Mouse (Mus musculus) kidney, adult 9 months (tissue): Measurements from ENCODE around the gene Dynlrb1.

Source experiments
- DNase-seq: peaks from one replicate; pipeline ENCODE4 v3.0.0; 2022

Dynlrb1 gene

DNA sequence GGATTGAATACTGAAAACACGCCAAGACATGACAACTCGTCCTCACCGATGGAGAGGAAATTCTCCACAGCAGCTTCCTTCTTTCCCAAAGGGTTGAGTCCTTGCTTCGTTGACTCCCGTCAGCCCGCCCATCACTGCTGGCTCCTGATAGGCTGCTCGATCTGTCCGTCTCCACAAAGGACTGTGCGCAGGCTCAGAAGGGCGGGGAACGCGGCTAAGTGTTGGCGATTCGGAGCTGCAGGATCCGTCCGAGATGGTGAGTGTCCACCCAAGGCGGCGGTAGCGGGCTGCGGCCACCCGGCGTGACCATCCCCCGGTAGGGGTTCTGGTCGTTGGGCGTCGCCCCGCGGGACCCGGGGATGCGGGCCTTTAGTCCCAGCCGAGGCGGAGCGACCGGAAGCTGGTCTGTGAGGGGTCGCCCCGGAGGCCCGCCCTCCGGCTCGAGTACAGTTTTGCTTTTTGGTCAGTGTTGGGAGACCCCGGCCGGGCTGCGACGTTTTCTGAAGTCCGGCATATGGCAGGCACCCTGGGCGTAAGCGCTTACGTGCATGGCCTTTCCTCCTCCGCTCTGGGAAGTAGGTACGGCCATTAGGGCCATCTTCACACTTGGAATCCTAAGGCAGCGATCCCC, at the start of gene Dynlrb1:
TSS of gene Dynlrb1 (plus strand) at position 172 of the 631 bp plus-strand sequence.
- DNase-seq = peak; percentile 99

DNA sequence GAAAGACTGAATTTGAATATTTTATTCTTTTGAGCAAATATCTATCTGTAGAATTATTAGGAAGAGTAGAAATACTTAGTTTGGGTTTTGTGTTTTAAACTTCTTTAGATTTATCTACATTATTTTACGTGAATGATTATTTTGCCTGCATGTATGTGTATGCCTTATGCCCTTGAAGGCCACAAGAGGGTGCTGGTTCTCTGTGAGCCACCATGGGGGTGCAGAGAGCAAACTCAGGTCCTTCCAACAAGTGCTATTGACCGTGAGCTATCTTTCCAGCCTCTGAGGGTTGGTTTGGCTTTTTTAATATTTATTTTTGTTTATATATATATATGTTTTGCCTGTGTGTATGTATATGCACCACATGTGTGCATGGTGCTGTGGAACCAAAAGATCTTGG, 28.9 kb upstream of the Dynlrb1 start:
- DNase-seq = peak; percentile 32

DNA sequence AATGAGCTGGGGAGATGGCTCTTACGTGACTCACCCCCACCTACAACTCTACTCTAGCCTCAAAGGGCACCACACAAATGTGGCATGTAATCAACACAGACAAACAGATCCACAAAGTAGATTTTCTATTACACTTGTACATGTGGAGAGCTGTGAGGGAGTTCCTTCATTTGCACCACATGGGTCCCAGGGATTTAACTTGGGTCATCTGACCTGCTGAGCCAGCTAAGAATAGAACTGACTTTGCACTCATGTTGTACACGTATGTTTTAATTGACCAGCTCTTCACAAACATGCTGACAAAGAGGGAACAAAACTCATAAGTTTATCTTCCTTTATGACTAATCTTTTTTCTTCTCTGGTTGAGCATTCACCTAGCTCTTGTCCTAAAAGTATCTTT, 13.2 kb upstream of the Dynlrb1 start:
- DNase-seq = no peak

DNA sequence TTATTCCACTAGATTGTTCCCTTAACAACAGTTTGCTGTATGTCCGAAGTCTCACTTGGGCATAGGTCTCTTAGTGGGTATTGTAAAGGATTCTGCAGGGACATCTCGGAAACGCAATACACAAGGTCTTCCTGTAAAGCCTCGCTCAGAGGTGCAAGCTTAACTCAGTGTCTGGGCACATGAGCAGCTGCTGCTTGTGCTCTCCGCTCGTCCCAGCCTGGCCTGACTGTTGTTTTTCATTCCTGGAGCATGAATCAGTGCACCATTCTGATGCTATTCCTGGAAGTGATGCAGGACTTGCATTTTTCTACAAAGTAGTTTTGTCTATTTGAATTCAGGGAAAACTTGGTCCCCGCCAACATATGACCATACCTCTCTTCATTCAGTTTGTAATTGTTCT, 11.6 kb upstream of the Dynlrb1 start:
- no peak for DNase-seq

DNA sequence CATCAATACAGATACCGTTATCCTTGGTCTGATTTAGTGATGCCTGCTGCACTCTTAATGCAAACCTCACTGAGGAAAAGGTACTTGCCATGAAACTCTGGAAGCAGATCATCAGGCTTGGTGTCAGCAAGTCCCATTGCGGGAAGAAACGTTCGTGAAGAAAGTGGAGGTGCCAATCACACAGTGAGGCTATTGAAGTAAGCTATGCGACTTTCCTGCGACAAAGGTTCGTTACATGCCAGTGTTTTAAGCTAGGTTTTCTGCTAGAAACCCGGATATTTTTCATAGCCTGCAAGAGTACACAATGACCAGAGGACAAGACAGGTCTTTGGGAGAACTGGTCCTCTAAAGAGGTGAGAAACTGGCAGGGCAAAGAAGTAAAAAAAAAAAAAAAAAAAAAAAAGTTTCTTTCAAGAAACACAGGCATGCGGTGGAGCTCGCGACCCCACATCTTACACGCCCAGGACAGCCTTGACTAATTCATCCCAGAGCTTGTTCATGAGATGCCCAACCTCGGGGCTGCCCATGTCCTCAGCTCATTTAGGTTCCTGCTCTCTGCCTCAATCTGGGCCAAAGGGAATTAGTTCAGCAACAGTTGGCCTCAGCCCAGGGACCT, 479 bp upstream of the Dynlrb1 start:
- no peak for DNase-seq

DNA sequence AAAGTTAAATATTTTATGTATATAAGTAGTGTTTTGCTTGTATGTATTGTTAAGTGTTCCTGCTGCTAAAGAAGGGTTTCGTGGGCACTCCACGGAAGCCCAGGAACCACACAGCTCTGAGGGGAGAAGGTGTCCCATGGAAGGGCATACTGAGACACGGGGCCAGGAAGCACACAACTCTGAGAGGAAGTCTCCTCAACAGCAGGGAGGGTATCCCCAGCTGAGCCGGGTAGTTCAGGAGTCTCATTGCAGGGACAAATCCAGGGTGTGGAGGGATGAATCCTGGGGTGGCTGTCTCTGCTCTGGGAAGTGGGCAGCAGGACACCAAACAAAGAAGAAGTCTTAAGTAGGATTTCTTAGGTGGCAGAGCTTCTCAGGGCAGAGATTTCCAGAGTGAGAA, 943 bp downstream of the Dynlrb1 start:
- DNase-seq = no peak

DNA sequence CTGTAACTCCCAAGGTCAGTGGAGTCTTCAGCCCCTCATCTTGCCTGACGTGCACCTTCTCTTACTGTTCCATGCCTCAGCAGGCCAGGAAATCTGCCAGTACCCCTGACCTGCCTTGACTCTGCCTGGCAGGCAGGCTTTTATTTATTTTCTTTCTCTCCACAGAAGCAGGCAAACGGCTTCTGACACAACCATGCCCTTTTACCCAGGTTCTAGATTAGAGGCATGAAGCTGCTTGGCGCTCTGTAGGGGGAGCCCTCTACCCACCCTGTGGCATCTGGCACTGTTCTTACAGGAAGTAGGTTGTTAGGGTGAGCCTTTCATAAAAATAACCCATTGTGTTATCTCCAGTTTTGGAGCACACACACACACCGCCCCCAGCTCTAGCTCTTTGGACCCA, 4.6 kb downstream of the Dynlrb1 start:
- peak; percentile 43 for DNase-seq

DNA sequence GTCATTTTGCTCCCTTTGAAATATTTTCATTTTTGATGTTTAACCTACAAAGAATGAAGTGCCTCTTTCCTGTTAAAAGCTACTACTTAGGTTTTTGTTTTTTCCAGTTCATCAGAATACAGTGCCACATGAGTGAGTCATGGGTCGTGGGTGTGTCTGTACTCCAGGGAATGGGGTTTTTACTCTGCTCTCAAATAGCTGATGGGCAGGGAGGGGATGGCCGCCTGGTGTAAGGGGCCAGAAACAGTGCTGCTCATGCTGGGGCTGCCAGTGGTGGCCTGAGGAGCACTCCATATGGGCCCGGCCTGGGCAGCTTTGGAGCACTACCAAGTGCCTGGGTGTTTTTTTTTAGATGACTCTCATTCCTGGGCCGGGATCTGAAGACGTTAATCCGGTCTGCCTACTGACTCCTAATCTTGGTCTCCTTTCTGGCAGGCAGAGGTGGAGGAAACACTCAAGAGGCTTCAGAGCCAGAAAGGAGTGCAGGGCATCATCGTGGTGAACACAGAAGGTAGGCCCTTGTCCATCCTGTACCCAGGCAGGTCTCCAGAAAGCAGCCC, 6.0 kb downstream of the Dynlrb1 start:
- no peak for DNase-seq

DNA sequence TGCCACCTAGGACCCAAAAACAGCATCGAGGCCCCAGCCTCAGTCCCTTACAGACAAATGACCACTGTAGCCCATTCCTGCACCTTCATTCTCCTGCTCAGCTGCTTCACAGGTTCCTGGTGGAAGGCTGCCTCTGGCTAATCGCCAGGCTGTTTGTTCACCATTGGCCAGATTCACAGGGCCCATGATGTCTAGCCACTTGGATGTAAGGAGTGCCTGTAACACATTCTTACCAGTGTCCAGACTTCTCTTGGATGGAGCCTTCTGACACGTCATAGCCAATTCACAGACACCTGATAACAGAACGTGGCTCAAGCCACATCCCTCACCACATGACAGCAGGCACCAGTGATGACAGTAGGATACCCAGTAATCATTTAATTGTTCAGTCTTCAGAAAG, 9.9 kb downstream of the Dynlrb1 start:
- no peak for DNase-seq

DNA sequence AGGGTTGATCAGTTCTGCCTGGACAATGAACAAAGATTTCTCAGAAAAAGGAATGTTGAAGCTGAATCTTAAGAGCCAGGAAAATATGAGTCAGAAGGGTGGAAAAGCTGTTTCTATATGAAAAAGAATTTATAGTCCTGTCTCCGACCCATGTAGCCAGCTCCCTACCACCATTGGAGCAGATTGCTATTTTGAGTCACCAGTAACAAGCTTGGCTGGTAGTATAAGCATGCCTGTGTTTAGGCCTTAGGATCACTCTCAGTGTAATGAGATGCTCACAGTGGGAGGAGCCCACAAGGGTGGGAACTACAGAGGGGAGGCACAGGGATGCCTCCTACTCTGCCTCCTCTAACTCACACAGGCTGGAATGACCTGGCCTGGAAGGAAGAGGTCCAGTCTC, 11.9 kb downstream of the Dynlrb1 start:
- no peak for DNase-seq

DNA sequence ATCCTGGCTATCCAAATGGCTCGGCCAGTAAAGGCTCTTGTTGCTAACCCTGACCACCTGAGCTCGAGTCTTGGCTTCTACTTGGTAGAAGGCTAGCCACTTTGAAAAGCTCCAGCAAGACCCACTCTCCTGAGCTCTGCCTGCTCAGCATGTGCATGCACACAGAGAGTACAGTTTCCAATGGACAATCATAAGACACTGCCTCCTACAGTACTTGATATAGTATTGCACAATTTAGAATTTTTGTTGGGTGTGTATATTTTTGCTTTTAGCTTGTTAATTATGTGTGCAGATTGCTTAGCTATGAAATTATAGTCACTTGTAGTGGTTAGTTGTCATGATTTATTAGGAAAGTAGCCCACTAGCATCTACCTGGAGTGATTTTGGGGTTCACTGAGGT, 12.4 kb downstream of the Dynlrb1 start:
- DNase-seq = no peak

DNA sequence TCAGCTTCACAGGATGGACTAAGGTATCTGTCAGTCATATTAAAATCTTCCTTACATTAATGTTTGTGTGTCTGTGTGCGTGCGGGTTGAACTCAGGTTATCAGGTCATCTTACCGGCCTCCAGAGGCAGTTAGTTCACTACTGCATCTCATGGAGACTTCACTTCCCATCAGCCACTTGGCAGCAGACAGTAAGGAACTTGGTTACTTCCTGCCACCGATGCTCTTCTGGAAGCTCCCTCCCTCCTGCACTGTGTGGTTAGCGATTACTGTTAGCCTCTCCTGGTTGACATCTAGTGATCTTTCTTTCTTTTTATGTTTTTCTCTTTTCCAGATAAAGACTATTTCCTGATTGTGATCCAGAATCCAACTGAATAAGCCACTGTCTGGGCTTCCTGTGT, 13.3 kb downstream of the Dynlrb1 start:
- no peak for DNase-seq

DNA sequence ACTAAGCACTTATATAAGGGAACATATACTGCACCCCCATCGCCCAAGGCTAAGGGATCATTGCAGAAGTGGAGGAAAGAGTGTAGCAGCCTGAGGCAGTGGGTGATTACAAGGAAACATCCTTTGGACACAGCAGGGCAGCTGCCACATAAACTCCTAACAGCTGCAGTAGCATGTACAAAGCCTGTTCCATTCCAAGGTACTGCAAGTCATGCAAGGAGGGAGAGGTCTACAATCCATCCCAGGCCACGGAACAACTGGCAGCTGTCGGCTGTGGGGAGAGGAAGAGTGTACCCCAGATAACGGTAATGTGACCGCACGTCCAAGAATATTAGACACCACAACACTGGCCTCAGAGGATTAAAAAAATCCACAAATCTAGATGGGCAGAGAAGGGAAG, 29.2 kb downstream of the Dynlrb1 start:
- no peak for DNase-seq

DNA sequence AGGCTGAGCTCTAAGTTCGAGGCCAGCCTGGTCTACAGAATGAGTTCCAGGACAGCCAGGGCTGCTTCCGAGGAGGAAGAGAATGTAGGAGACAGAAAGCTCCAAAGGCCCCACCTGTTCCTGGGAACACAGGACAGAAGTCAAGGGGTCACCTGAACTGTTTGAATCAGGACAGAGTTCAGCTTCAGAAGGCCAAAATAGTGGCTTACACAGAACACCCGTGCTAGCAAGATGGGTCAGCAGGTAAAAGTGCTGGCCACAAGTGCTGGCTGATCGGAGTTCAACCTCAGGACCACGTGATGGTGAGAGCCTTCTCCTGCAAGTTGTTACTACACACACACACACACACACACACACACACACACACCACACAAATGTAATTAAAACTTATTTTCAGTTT, 30.6 kb downstream of the Dynlrb1 start:
- peak; percentile 74 for DNase-seq

DNA sequence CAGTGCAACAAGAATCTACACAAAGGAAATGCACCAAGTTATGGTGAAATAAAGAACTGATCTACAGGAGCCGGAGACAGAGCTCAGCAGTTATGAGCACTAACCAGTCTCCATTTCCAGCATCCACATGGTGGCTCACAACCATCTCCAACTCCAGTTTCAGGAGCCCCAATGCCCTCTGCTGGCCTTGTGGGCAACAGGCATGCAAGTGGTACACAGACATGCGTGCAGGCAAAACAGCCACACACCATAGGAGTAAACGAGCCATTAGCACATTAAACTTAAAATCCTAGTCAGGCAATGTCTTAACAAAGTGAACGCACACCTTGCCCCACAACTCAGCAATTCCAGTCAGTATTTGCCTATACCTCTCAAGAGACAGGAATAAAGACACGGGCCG, 35.6 kb downstream of the Dynlrb1 start:
- DNase-seq = no peak

DNA sequence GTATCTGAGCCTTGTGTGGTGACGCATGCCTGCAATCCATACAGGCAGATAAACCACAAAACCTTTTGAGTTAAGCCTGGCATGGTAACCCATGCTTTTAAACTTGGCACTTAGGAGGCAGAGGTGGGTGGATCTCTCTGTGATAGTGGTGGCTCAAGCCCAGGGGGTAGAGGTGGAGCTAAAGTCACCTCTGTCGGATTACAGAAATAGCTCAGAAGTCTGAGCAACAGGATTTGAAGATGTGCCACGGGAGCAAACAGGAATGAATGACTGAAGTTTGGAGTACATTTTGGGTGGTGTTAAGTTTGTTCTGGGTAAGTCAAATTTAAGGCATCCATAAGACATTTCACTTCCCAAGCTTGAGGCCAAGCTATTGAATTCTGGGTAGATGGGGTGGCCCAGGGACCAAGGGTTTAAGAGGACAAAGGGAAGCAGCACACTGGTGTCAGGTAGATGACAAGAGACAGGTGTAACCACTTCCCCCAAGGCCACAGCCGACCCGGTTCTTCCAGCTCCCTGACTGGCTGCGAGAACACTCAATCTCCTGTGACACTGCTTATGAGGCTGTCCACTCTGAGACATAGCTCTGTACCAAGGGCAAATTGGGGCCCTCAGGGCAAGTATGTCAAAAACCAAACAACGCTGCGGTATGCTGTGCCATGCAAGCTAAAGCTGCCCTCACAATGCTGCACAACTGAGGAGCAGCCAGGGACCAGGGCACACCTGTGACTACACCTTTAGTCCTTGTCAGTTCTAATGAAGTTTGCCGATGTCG, 36.2 kb downstream of the Dynlrb1 start:
- no peak for DNase-seq

DNA sequence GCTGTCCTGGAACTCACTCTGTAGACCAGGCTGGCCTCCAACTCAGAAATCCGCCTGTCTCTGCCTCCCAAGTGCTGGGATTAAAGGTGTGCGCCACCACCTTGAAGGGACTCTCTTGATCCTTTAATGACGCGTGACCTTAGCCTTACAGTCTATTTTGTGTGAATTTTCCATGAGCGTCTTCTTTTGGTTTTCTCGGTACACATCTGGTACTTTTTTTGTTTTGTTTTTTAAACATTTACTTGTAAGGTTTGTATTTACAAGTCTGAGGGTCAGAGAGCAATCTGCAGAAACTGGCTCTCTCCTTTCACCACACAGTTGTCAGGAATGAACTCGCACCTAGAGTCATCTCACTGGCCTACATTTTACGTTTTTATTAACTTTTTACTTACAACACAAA, 37.3 kb downstream of the Dynlrb1 start:
- peak; percentile 53 for DNase-seq

DNA sequence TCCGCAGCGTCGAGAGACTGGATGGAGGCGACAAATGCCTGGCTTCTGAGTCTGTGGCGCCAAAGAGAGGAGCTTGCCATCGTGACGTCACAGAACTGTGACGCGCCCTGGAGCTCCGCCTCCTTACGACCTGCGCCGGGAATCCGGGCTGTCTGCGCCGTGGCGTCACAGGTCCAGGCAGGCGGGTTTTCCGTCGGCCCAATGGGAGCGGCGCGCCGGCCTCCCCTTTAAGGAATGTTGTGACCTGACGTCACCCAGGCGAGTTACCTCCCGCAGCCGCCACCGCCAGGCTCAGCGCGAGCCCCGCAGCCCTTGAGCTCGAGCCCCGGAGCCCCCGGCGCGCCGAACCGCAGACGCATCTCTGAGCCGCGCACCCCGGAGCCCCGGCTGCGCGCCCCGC, 39.9 kb downstream of the Dynlrb1 start, which contains the start of gene Map1lc3a:
TSS of gene Map1lc3a (plus strand) at position 103 of the 400 bp plus-strand sequence.
- peak; percentile 98 for DNase-seq

DNA sequence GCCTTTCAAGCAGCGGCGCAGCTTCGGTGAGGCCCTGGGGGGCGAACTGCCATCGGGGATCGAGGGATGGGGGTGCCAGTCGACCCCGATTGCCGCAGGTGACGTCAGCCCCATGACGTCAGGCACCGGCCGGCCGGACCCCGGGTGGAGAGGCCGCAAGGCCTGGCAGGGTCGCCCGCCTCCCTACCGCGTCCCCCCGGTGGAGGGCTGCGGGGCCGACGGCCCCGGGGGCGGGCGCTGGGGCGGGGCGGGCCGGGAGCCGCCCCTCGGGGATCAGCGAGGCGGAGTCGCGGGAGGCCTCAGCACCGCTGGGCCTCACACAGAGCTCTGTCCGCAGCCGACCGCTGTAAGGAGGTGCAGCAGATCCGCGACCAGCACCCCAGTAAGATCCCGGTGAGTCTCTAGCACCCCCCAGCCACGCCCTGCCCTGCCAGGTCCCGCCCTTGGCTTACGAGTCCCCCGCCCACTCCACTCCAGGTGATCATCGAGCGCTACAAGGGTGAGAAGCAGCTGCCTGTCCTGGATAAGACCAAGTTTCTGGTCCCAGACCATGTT, 40.4 kb downstream of the Dynlrb1 start:
- peak; percentile 71 for DNase-seq

DNA sequence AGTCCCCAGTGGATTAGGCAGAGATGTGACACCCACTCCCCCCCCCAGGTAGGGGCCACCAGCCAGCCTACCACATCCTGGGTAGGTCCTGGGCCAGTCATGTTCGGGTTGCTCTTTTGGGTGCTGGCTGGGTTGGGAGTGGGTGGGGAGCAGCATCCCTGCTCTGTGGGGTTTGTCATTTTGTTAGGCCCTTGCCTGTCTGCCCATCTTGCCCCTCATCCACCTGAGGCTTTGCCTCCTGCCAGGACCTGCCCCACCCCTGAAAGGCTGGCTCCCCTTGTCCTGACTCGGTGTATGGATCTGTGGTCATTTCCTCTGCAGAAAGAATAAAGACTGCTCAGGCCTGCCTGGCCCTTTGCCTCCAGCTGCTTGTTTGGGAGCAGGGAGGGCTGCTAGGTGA, 41.4 kb downstream of the Dynlrb1 start:
- no peak for DNase-seq

DNA sequence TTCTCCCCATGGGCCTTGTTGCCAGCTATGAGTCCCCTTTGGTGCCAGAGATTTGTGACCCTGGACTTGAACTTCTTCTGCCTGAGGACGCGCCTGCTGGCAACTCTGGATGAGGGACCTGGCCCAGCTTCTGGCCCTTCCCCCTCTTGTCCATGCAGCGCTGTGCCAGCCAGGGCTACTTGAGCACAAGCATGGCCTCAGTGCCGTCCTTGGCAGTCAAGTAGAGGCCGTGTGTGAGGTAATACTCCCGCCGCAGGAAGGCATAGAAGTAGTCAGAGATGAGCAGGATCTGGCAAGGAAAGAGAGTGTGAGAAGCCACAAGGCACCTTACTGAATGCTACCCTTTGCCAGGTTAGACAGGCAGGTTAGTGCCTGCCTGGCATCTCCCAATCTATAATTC, 42.0 kb downstream of the Dynlrb1 start:
- DNase-seq = no peak

DNA sequence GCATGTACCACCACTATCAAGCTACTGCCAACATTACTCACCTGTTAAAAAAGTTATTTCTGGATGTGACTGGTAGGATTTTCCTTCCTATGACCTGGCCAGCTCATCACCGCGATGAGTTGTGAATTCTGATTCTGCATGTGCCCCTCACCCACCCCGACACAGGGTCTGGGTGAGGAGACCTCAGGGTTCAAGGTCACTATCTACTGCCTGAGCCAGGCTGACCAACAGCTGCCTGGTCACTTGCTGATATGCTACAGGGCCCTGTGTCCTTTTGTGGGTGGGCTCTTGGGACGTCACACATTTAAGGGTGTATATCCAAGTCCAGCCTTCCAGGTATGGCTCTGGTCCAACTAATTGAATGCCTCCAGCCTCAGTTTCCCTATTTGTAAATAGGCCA, 42.8 kb downstream of the Dynlrb1 start:
- DNase-seq = no peak

DNA sequence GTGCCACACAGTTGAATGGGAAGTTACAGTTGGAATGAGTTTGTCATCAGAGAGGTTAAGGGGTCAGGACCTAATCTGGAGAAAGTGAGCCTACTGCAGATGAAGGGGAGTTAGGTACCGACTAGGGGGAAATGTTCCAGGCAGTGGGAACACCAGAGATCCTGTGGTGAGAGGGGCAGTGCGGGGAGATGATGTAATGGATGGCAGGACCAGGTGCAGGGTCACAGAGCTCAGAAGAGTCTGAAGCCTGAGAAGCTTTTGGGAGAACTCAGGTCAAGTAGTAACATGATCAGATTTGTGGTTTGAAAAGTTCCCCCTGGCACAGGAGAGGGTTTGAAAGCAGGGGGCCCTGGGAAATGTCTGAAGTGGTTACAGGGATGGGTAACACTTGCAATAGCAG, 43.8 kb downstream of the Dynlrb1 start:
- DNase-seq = no peak

DNA sequence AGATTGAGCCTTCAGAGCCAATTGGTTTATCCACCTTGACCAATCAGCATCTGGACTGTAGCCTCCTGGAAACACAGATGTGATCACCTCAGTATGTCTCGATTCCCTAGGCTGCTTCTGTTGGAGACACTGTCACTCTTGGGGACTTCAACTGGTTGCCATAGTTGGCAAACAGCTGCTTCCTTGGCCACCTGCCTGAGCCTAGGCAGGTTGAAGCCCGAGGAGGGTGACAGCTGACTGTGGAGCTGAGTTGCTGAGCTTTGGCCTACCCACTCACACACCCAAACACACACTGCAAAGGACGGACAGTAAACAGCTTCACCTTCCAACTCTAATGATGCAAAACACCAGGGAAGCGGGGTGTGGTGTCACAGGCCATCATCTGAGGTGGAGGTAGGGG, 47.5 kb downstream of the Dynlrb1 start:
- no peak for DNase-seq
